Mouse (Mus musculus) activated CD4-positive, CD25-positive, alpha-beta regulatory T cell, adult 4 months (primary cell): ENCODE data around the gene Taf11. TPM values are rescaled to one million over a fixed set of nuclear protein-coding genes. Genes with fewer than 3 reads are reported as not detected.

Experiments
- polyA plus RNA-seq, 2 experiments: library from polyadenylated mRNA; unstranded; fragments of 100-300 nt; shearing (Covaris generic); gene quantifications; one replicate each; pipeline ENCODE4 v1.2.1; 2017

Gene Taf11
- polyA plus RNA-seq, 2 experiments from 2014 or later = 32.9 to 39.6 TPM

Other genes starting within 250 kb of the Taf11 start
- gene Spdef, start 180.9 kb downstream of the Taf11 start, polyA plus RNA-seq = under 1 TPM in 1 of 2 experiments, not detected in 1; 0.50 TPM
- gene D17Wsu92e, start 89.2 kb downstream of the Taf11 start, polyA plus RNA-seq = 10 to 100 TPM; 14.1 to 15.2 TPM
- gene Snrpc, start 71.7 kb downstream of the Taf11 start, polyA plus RNA-seq = 100 to 1,000 TPM; 108 to 126 TPM
- 1 to 10 TPM in 1 of 2 experiments, under 1 TPM in 1; 0.93 to 1.4 TPM for gene Uhrf1bp1, start 53.4 kb downstream of the Taf11 start, polyA plus RNA-seq
- gene Anks1, start 538 bp downstream of the Taf11 start, polyA plus RNA-seq = 1 to 10 TPM; 2.5 to 3.7 TPM
- gene Tcp11, start 170.8 kb upstream of the Taf11 start, polyA plus RNA-seq = 1 to 10 TPM; 1.0 to 1.6 TPM
- gene Scube3, start 232.3 kb upstream of the Taf11 start, polyA plus RNA-seq = not detected